Comparison of ENCODE assay signal across 8 mouse cellular contexts in the genomic region with DNA sequence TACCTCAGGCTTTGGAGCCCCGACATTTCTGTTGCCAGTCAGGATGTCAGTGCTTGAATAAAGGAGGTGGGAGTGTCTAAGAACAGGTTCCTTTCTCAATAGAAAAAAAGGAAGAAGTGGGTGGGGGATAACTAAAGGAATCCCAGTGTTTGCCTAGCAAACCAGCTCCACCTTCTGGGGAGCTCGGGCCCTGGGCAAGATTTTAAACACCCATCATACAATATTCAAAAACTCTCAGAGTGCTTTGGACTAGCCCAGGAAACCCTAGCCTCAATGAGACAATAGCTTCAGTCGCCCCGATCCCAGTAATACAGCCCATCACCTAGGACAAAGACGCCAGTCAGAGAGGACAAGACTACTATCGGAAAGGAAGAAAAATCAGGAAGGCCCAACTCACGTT. TPM values are rescaled to one million over a fixed set of nuclear protein-coding genes. Genes with fewer than 3 reads are reported as not detected.
DNase-seq lines count a peak whose midpoint lies in the region; ATAC-seq lines count a peak whose summit lies in the region.

No protein-coding gene starts in this region.

- peaks cover 10% of the 10 kb centered on the region; the same call in 1 of the 2 replicates for H3K36me3 ChIP-seq in heart, embryonic 12.5 days
- no peaks in the 10 kb centered on the region; the same call in 1 of the 2 replicates for H3K36me3 ChIP-seq in intestine, embryonic 16.5 days (ENCODE audit: control insufficient read depth, insufficient read depth, low read length)
- peaks cover 26% of the 10 kb centered on the region for H3K36me3 ChIP-seq in midbrain, embryonic 10.5 days

- no peaks in the 10 kb centered on the region for H3K9me3 ChIP-seq in heart, embryonic 12.5 days (replicated peaks)
- H3K9me3 ChIP-seq in intestine, embryonic 16.5 days (ENCODE audit: control insufficient read depth, low read length), result no peaks in the 10 kb centered on the region
- no peaks in the 10 kb centered on the region for H3K9me3 ChIP-seq in midbrain, embryonic 10.5 days (replicated peaks)

- 3% methylated on average over 7 of the region's 7 CpGs for WGBS in heart, embryonic 12.5 days
- under 1% methylated on average over 7 of the region's 7 CpGs for WGBS in intestine, embryonic 16.5 days
- 1% methylated on average over 7 of the region's 7 CpGs for WGBS in midbrain, embryonic 10.5 days

- H3K27me3 ChIP-seq in heart, embryonic 12.5 days (replicated peaks), result no peaks in the 10 kb centered on the region
- no peaks in the 10 kb centered on the region for H3K27me3 ChIP-seq in intestine, embryonic 16.5 days (replicated peaks; ENCODE audit: control insufficient read depth, insufficient read depth, low read length)
- H3K27me3 ChIP-seq in midbrain, embryonic 10.5 days (ENCODE audit: low read depth, poor library complexity, severe bottlenecking), result no peaks in the 10 kb centered on the region

- H3K4me3 ChIP-seq in heart, embryonic 12.5 days, result peak overlapping the region; percentile 71
- H3K4me3 ChIP-seq in intestine, embryonic 16.5 days (ENCODE audit: low read length), result peak overlapping the region; percentile 63
- peak overlapping the region; percentile 66 for H3K4me3 ChIP-seq in midbrain, embryonic 10.5 days

- peaks cover 6% of the 10 kb centered on the region; the same call in 1 of the 2 replicates for H3K4me1 ChIP-seq in heart, embryonic 12.5 days (replicated peaks)
- H3K4me1 ChIP-seq in intestine, embryonic 16.5 days (ENCODE audit: control insufficient read depth, insufficient read depth, low read length), result peaks cover 7% of the 10 kb centered on the region; the same call in 1 of the 2 replicates
- peaks cover 22% of the 10 kb centered on the region for H3K4me1 ChIP-seq in midbrain, embryonic 10.5 days

- peak overlapping the region; percentile 79 for H3K4me2 ChIP-seq in heart, embryonic 12.5 days
- H3K4me2 ChIP-seq in intestine, embryonic 16.5 days (ENCODE audit: low read depth, low read length), result peak overlapping the region; percentile 76

- peak; percentile 58 for ATAC-seq in heart, embryonic 12.5 days (ENCODE audit: insufficient number of reproducible peaks, low FRiP score)
- ATAC-seq in CD4-positive, CD25-positive, alpha-beta regulatory T cell, adult 4 months, result peak; percentile 23
- ATAC-seq in common myeloid progenitor, adult 5-6 weeks (replicated peaks; ENCODE audit: low read depth, poor library complexity, severe bottlenecking), result peak; percentile 53
- peak; percentile 55 for ATAC-seq in intestine, embryonic 16.5 days

- peak overlapping the region; percentile 73 for H3K27ac ChIP-seq in heart, embryonic 12.5 days (ENCODE audit: poor library complexity, severe bottlenecking)
- H3K27ac ChIP-seq in intestine, embryonic 16.5 days (ENCODE audit: low read length), result peak overlapping the region; percentile 79
- peak overlapping the region; percentile 95 for H3K27ac ChIP-seq in midbrain, embryonic 10.5 days (replicated peaks)

- no peak for DNase-seq in heart, adult 9 months (ENCODE audit: low spot score in 2 of 2)
- no peak for DNase-seq in midbrain, embryonic 10.5 days (ENCODE audit: low spot score)
- DNase-seq in urinary bladder, adult 2 months (ENCODE audit: low spot score), result no peak
- no peak for DNase-seq in layer of hippocampus, postnatal 25 days (ENCODE audit: extremely low spot score in 1 of 2, low spot score in 1 of 2)

- peak overlapping the region; percentile 67 for H3K9ac ChIP-seq in heart, embryonic 12.5 days
- H3K9ac ChIP-seq in intestine, embryonic 16.5 days (ENCODE audit: low read depth, low read length), result peak overlapping the region; percentile 61

RNA-seq across cellular contexts. Expression of gene Lrrc49, which starts 0.5 kb away (rescaled TPM):
- 10.3 and 12.2 TPM in 2 replicates for polyA plus RNA-seq in heart, embryonic 12.5 days (2016; fragmentation: Nextera tagmentation; extraction: Ambion mirVana)
- polyA plus RNA-seq in CD4-positive, CD25-positive, alpha-beta regulatory T cell, adult 4 months (2017; shearing (Covaris generic)), result 1 to 10 TPM; 1.8 to 2.1 TPM
- total RNA-seq in common myeloid progenitor, adult 5-6 weeks (2017), result 10.8 and 11.9 TPM in 2 replicates
- 10.7 and 11.7 TPM in 2 replicates for polyA plus RNA-seq in intestine, embryonic 16.5 days (2015; fragmentation: Nextera tagmentation; extraction: Ambion mirVana)
- polyA plus RNA-seq in midbrain, embryonic 10.5 days (2016; fragmentation: Nextera tagmentation; extraction: Ambion mirVana), result 27.6 and 38.9 TPM in 2 replicates
- polyA plus RNA-seq in urinary bladder, adult 2 months (2012; rRNA removed), result 17.2 and 19.4 TPM in 2 replicates
- total RNA-seq in layer of hippocampus, postnatal 25 days (2021), result 10 to 100 TPM; 57.2 to 60.3 TPM

RNA-seq across cellular contexts. Expression of gene Larp6, which starts 25.4 kb away (rescaled TPM):
- 0.83 and 0.87 TPM in 2 replicates for polyA plus RNA-seq in heart, embryonic 12.5 days (2016; fragmentation: Nextera tagmentation; extraction: Ambion mirVana)
- polyA plus RNA-seq in CD4-positive, CD25-positive, alpha-beta regulatory T cell, adult 4 months (2017; shearing (Covaris generic)), result not detected
- not detected in 2 replicates for total RNA-seq in common myeloid progenitor, adult 5-6 weeks (2017)
- 1.6 and 1.7 TPM in 2 replicates for polyA plus RNA-seq in intestine, embryonic 16.5 days (2015; fragmentation: Nextera tagmentation; extraction: Ambion mirVana)
- 1.2 and 1.9 TPM in 2 replicates for polyA plus RNA-seq in midbrain, embryonic 10.5 days (2016; fragmentation: Nextera tagmentation; extraction: Ambion mirVana)
- 3.5 and 4.0 TPM in 2 replicates for polyA plus RNA-seq in urinary bladder, adult 2 months (2012; rRNA removed)
- total RNA-seq in layer of hippocampus, postnatal 25 days (2021), result 10 to 100 TPM; 36.2 to 38.6 TPM
